Mouse (Mus musculus) thymus, adult 18-20 months (tissue): ENCODE results near the gene Shroom3.

Experiments
- DNase-seq, 2 experiments: peaks; one replicate each; pipeline ENCODE4 v3.0.0; 2022; ENCODE audit warnings: mixed read lengths in 2 of 2

Gene Shroom3

DNA sequence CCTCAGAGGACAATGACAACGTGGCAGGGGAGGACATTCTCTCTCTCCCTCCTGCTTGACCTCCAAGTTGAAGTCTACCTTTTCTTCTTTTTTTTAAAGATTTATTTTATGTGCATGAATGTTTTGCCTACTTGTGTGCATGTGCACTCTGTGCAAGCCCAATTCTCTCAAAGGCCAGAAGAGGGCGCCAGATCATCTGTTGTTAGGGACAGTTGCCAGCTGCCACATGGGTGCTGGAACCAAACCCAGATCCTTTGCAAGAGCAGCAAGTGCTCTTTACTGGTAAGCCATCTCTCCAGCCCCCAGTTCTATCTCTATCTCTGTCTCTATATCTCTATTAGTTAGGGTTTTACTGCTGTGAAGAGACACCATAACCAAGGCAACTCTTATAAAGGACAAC lies 300.7 kb downstream of the Shroom3 start:
- no peak for DNase-seq

DNA sequence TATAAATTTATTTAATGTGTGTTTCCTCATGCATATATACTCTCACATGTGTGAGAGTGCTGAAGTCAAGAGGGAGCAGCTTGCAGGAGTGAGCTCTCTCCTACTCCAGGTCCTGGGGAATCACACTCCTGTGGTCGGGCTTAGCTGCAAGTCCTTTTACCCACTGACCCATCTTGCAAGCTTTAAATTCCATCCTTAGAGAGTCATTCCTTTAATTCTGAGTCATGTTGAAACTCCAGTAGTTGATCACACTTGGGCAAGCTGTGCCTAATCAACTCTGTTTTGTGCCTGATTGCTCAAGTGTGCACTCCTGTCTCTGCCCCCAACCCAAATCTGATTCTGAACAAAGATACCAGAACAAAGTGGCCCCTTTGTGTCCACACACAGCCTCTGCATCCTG lies 301.5 kb downstream of the Shroom3 start:
- no peak for DNase-seq

DNA sequence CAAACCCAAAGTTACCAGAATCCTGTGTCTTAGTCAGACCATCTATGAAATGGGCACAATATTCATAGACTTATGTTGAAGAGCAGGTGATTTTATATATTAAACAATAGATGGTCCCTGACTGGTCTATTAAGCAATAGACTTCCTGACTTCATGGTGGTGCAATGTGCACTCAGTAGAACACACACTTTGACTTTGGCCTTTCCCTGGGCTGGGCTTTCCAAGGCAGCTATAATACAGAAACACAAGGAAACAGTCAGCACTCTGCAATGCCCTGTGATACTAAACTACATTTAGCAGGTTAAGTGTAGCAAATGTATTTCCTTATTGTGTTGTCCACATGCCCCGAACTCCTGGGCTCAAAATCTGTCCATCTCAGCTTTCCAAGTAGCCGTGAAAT lies 302.2 kb downstream of the Shroom3 start:
- DNase-seq, result no peak

DNA sequence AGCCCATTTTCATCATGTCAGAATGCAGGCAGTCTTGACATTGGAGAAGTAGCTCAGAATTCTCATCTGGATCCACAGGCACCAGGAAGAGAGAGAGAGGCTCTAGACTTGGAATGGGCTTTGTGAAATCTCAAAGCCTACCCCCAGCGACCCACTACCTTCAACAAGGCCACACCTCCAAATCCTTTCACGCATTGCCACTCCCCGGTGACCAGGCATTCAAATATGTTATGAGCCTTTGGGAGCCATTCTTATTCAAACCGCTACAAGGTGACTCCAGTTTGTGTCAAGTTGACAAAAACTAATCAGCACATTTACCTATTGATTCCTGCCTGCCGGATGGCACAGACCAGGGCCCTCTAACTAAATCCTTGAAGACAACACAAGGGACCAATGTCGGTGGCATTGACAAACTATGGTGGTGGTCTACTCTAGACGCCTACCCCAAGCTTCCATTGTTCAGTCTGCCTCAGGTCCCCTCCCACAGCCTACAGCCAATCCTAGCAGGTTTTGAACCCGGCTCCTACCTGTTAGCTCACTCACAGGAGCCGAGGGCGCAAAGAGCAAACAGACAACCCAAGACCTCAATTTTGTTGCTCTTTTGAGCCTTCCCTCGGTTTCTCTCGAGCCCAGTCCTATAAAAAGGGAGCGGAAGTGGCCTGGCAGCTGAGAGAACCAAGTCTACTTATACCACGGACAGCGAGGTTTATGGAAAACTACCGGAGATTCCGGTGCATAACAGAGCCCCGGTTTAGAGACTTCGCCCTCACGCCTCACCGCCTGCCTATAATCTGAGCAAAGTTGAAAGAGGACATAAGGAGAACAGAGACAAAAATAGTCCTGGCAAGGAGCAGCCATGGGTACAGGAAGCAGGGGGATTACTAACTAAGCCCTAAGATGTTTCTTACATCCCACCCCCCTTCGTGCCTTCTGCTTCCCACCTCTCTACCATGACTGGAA lies 303.7 kb downstream of the Shroom3 start:
- no peak for DNase-seq

DNA sequence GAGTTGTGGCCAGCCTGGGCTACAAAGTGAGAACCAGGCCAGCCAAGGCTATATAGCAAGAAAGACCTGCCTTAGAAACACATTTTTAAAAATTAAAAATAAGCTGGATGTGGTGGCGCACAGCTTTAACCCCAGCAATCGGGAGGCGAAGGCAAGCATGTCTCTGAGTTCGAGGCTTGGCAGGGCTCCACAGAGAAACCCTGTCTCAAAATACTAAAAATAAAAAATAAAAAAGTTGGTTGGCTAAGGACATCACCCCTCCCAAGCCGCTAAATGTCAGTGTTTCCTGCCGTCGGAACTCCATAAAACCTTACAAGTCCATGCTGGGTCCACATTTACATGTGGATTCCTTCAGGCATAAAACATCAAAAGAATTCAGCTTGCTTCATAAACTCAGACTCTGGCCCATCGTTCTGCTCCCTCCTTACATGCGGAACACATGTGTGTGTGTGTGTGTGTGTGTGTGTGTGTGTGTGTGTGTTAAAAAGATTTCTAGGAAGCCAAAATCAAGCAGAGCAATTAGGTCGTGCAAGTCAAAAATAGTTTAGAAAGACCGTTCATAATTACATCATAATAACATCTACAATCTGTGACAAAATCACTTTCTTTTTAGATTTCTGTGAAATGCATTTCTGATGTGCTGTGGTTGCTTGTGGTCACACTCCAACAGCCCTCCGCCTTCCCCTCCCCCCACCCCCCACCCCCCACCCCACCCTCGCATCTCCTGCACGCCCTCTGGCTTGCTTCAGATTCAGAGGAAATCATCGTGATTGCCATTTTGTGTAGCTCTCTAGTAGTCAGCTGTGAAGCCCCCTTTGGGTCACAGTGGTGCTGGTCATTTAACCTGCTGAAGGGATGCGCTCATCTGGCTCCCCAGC lies 304.9 kb downstream of the Shroom3 start:
- no peak for DNase-seq

DNA sequence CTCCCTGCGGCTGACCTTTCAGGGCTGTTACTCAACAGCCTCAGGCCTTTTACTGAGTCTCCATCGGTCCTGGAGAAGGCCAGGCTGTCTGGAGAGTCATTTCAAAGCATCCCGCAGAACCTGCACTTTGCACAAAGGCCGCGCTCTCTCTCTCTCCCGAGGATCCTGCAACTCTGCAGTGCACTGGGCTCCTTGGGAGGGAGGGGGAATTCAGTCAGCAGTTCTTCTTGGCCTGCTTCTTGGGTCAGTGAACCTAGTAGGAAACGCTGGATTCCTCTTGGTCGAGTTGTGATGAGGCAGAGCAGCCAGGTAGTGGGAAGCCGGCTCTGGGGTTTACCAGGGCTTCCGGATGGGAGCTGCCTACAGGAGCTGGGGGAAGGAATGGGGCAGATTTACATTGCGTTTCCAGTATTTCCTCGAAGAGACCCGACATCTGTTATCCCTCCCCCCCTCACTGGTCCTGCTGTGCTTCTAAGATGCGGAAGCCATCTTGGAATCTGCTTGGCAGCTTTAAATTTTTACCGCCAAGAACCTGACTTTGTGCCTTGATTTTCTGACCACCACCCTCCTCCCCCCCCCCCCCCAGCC lies 305.6 kb downstream of the Shroom3 start:
- DNase-seq, result no peak

DNA sequence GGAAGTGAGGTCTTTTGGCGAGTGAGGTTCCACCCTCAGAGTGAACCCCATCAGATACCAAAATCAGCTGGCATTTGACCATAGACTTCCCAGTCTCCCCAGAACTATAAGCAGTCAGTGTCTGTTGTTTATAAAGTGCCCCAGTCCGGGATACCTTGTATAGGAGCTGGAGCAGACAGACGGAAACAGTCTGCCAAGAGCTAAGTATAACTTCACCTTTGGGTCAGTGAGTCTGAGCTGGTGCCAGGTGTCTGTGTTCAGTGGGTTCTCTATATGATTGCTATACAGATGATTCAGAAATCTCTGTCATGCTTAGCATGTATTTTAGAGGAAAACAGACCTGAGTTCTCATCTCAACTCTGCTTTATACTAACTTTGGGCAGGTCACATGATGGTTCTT lies 308.9 kb downstream of the Shroom3 start:
- DNase-seq, result no peak

DNA sequence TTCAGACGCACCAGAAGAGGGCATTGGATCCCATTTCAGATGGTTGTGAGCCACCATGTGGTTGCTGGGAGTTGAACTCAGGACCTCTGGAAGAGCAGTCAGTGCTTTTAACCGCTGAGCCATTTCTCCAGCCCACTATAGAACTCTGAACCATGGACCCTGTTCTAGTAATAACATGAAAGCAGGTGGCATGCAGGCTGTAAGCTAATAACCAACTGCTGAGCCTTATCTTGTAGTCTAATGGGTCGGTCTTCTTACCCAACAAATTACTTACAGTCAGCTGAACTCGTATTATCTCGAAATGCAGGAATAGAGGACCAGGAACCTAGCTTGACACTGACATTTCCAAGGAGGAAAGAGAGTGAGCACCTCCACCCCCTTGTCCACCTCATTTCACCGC lies 311.1 kb downstream of the Shroom3 start:
- no peak for DNase-seq

DNA sequence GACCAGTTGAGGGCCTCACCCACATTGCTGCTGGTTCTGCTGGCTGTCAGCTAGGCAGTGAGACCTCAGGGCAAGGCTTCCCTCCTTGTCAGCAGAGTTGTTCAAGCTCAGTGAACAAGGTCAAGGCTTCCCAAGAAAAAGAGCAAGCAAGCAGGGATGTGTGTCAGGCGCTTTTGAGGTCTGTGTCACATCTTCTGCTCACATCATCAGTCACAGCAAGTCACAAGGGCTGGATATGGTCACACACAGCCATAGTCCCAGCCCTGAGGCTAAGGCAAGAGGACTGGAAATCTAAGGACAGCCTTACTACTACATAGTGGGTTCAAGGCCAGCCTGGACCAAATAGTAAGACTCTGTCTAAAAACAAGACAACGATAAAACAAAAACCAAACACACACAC lies 311.6 kb downstream of the Shroom3 start:
- no peak for DNase-seq

DNA sequence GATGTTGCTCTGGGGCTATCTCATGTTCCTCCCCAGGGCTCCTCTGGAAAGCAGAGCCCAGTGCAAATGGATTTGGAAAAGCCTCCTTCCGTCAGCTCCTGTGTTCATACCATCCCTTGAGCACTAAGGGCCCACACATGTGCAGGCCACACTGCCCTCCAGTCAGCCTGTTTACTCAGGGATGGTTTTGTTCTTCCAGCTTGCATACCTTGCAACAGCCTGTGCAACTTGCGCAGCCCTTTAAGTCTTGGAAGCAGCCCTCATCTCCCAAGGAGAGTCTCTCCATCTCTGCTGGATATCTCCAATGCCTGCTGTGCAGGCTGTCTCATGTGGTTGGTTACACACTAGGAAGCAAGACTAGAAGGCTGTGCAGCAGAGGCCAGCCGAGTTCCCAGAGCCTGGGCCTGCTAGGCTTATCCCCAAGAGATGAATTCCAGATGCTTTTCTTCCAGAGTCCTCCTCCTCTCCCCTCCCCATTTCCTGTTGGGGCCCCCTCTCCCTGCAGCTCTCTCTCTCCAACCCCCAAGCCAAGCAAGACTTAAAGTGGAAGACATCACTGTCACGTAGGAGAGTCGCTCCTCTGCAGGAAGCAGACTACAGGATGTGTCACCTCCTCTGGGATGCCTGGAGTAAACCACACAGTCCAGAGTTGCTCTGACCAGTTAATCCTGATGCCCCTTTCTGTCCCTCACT lies 314.3 kb downstream of the Shroom3 start:
- no peak for DNase-seq

DNA sequence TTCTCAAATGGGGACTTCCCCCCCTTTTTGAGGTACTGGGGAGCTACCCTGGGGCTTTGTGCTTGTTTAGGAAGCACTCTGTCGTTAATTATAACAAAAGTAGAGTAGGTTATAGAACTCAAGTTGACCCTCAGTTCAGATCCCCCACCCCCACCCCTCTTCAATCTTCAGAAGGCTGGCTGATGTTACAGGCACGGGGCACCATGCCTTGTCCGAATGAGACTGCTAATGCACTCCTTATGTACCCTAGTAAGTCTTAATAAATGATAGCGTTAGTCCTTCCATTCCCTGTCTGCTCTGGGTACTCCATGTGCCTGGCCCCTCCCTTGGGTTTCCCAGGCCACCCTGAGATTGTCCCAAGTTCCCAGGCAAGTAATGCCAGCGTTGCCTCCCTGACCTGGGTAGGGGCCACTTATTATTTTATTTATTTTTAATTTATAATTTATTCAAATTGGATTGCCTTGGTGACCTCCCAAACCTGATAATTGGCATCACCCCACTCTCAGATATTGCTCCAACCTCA lies 315.3 kb downstream of the Shroom3 start:
- no peak for DNase-seq

DNA sequence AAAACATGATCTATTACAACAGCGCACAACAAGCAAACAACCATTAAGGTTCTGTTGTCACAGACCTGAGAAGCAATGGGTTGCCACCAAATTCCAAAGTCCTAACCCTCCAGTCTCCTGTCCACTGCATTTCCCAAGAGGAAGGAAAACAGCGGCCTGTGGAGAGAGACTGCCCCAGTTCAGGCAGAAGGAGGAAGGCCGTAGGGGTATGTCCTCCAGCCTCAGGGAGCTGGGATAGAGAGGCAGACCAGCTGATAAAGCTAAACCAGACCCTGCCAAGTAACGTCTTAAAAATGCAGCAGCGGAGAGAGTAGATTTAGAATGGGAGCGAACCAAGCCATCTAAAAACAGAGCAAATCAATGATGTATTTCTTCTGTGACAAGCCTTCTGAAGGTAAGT lies 316.8 kb downstream of the Shroom3 start:
- no peak for DNase-seq

DNA sequence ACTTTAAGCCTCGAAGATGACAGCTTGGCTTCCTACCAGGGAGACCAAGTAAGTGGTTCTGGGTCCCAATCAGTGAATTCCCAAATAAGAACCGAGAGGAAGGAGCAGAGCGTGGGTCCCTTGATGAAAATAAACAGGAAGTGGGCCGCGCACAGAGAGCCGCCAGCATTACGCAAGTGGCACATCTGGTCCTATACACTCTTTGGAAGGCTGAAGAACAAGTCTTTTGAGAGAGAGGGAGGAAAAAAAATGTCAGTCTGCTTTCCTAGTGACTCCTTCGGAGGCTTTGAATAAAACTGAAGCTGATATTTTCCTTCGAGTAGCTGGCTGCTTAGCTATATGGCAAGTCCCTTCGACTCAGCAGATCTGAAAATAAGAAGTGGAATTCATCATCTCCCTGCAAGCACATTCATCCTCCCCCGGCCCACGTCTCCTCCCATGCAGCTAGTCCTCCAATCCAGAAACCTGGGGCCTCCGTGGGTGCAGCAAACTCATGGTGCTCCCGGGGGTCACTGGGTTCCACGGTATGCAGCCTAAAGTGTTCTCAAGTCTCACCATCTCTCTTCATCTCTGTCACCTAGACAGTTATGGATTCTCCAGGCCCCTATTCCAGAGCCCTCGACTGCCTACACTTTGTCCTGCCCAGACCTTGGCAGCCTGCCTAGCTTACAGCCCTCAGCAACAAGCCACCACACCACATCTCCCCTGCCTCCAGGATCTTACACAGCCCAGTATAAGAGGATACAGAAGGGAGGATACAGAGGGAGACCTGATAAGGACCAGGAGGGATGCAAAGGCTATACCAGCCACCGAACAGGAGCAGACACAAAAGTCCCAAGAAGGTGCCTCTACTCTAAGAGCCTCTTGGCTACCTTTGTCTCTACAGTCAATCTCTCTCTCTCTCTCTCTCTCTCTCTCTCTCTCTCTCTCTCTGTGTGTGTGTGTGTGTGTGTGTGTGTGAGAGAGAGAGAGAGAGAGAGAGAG lies 317.8 kb downstream of the Shroom3 start:
- no peak for DNase-seq

DNA sequence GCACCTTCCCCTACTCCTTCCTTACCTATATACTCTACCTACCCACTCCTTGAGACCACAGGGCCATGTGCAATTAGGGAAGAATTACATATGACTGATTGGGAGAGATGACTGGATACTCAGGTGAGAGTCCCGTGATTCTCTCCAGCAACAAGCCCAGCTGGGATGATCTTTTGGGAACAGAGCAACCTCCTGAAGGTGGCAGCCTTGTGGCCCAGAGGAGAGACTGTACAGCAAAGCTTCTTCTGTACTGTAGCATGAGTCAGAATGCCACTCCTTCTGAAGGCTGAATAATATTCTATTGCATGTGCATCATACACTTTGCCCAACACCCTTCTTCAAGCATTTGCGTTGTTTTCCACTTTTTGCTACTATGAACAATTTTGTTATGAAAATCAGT lies 319.4 kb downstream of the Shroom3 start:
- DNase-seq, result no peak

DNA sequence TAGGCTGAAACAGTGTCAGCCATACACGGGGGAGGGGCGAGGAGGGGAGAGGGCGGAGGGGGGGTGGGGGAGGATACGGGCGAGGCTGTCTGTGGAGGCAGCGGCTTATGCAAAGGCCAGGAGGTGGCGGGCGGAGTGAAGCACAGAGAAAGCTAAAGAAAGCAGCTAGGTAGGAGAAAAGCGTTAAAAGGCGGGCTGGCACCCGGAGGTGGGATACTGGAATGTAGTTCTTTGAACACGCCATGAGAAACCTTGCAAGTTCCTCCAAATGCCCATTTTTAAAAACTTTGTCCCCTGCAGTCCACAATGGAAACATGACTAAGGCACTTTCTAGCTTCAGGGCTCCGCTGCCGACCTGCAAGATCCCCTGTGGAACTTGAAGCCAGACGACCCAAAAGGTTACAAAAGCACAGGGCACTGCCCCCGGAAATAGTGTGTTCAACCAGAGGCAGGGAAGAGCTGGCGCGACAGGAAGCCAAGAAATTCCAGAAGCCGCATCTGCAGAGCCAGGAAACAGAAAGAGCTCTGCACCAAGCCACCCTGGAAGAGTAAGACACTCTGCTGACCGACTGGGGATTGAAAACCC lies 322.1 kb downstream of the Shroom3 start:
- DNase-seq, result peak; percentile 11 to 16

DNA sequence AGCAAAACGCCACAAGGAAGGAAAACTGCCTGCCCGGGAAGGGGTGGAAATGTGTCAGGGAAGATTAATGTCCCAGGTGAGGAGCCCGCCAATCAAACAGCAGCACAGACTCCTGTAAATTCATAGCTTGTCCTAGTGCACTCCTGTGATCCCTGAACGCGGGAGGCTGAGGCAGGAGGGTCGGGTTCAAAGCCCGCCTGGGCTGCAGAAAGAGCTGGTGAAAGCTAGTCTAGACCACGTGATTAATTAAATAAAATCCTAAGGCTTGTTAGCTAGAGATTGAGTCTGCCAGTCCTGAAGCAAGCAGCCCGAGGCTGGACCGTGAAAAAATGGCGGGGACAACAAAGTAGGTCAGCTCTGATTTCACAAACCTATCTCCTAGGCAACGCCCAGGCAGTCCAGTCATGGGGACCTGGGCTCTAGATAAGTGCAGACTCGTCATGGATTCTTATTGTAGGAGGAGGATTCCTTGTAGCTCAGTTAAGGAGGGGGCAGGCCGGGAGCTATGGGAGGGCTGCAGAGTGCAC lies 322.6 kb downstream of the Shroom3 start:
- DNase-seq, result no peak

DNA sequence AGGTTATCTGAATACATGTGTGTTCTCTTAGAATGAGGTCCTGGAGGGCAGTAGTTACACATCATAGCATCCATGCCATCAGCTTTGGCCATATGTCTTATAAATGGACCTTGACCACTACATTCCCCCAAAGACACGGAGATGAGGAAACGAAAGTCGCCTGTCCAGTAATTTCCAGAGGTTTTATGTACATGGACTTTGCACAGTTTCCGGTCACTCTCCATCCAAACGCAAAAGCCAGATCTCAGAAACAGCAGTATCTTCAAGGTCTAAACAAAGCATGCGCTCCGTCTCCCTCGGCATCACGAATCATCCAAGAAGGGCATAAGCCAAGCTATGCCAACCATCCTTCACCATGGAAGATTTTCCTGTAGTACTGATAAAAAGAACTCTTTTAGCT lies 325.0 kb downstream of the Shroom3 start:
- DNase-seq, result no peak
